Mouse (Mus musculus): ENCODE measurements around the gene Gm21721. TPM values are rescaled to one million over a fixed set of nuclear protein-coding genes. Genes with fewer than 3 reads are reported as not detected.
"Not testable (repeated sequence)": the region's sequence is repeated elsewhere in the genome, so short reads cannot be mapped to it uniquely, and the experiment has no call there.

Gm21721 gene
- not detected in 2 replicates for polyA plus RNA-seq (2015; fragmentation: Nextera tagmentation; extraction: Ambion mirVana)

GRCm38 (mm10) chrY:9202090-9202489, at the start of gene Gm21721:
TSS of gene Gm21721 (minus strand) at chrY:9202190.
- H3K9me3 ChIP-seq (replicated peaks; ENCODE audit: control insufficient read depth, low read length); ATAC-seq (ENCODE audit: insufficient read depth, low FRiP score); H3K27me3 ChIP-seq (ENCODE audit: control insufficient read depth, insufficient read depth, low read length); H3K4me3 ChIP-seq (replicated peaks; ENCODE audit: low read length); H3K4me2 ChIP-seq (ENCODE audit: low read depth, low read length); H3K36me3 ChIP-seq (ENCODE audit: control insufficient read depth, insufficient read depth, low read length); H3K9ac ChIP-seq (ENCODE audit: low read length); H3K4me1 ChIP-seq (ENCODE audit: control insufficient read depth, insufficient read depth, low read length); H3K27ac ChIP-seq (ENCODE audit: low read length): not testable (repeated sequence)
- WGBS, result 11% methylated on average over 1 of the region's 2 CpGs

Other genes with a start within 250 kb of the Gm21721 start
- not detected in 2 replicates for gene Gm21292, start 68.3 kb downstream of the Gm21721 start, polyA plus RNA-seq (2015; fragmentation: Nextera tagmentation; extraction: Ambion mirVana)
- not detected in 2 replicates for gene Gm21812, start 145.0 kb upstream of the Gm21721 start, polyA plus RNA-seq (2015; fragmentation: Nextera tagmentation; extraction: Ambion mirVana)
- gene Gm21874, start 214.0 kb upstream of the Gm21721 start, polyA plus RNA-seq (2015; fragmentation: Nextera tagmentation; extraction: Ambion mirVana), result not detected in 2 replicates

Measured in stomach, embryonic 16.5 days (tissue).